Mouse (Mus musculus) midbrain, embryonic 11.5 days (tissue): Measurements from ENCODE around the gene Gm49383. TPM values are rescaled to one million over a fixed set of nuclear protein-coding genes. Genes with fewer than 3 reads are reported as not detected.

Experiments
- ATAC-seq: fragments of 200-750 bp; cut with Nextera tagmentation; 2 replicates; pipeline ENCODE4 v1.8.0; 2017; ENCODE audit warnings: moderate TSS enrichment, moderate library complexity; ENCODE audit not compliant: low FRiP score
- DNase-seq: peaks from one replicate; pipeline ENCODE4 v3.0.0; 2015; ENCODE audit warnings: low spot score; ENCODE audit errors: missing footprints
- H3K27ac ChIP-seq: fragments of 300-500 bp; sonication (generic); 2 replicates; pipeline ENCODE4 v1.5.1; 2014; ENCODE audit warnings: low read depth, low read length
- H3K27me3 ChIP-seq: fragments of 300-500 bp; sonication (generic); 2 replicates; pipeline ENCODE4 v1.6.1; 2014; ENCODE audit warnings: mild to moderate bottlenecking, low read length, moderate library complexity, mixed read lengths; ENCODE audit not compliant: control insufficient read depth, insufficient read depth
- H3K36me3 ChIP-seq: fragments of 300-500 bp; sonication (generic); 2 replicates; pipeline ENCODE4 v1.6.1; 2014; ENCODE audit warnings: mild to moderate bottlenecking, low read length, moderate library complexity, mixed read lengths; ENCODE audit not compliant: control insufficient read depth, insufficient read depth
- H3K4me1 ChIP-seq: fragments of 300-500 bp; sonication (generic); 2 replicates; pipeline ENCODE4 v1.6.1; 2014; ENCODE audit warnings: low read length; ENCODE audit not compliant: control insufficient read depth, insufficient read depth
- H3K4me2 ChIP-seq: fragments of 300-500 bp; sonication (generic); 2 replicates; pipeline ENCODE4 v1.6.1; 2014; ENCODE audit warnings: mild to moderate bottlenecking, moderate library complexity
- H3K4me3 ChIP-seq: fragments of 300-500 bp; sonication (generic); 2 replicates; pipeline ENCODE4 v1.5.1; 2014; ENCODE audit warnings: low read depth, low read length
- H3K9ac ChIP-seq: fragments of 300-500 bp; sonication (generic); 2 replicates; pipeline ENCODE4 v1.6.1; 2014; ENCODE audit warnings: low read length
- H3K9me3 ChIP-seq: fragments of 300-500 bp; sonication (generic); 2 replicates; pipeline ENCODE4 v1.6.1; 2016; ENCODE audit warnings: low read length; ENCODE audit not compliant: control insufficient read depth
- WGBS: fragments of 180-500 bp; shearing (Covaris S2); extraction: QIAGEN DNeasy Blood & Tissue Kit; methylation state at CpG from one replicate; pipeline ENCODE4 v1.1.7; 2014; 5-methylcytosine and 5-hydroxymethylcytosine counted together
- polyA plus RNA-seq: library from polyadenylated mRNA; unstranded; fragments of >200 nt; fragmentation: Nextera tagmentation; extraction: Ambion mirVana; gene quantifications from 2 replicates; pipeline ENCODE4 v1.2.1, GENCODE M21; 2014

The Gm49383 gene
- polyA plus RNA-seq, 1 experiment from 2014 or later: 38.9 TPM

DNA sequence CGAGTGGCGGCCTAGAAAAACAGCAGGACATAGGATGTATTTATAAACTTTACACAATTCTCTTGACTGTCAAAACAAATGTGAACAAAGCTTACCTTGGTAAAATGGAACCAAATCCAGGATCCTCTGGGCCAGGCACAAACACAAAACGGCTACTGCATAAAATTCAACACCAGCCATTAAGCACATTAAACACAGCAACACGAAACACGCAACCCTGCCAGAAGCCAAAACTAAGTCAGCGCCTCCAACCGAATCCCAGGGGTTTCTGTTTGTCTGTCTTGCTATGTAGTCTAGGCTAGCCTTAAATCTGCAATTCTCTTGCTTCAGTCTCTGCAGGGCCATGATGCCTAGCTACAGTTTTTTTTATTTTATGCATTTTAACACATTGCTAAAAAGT lies 11.0 kb upstream of the Gm49383 start:
- Histone ChIP-seq H3K9ac (no peak overlapping the region), H3K27me3 (no peaks in the 10 kb centered on the region), H3K27ac (no peak overlapping the region), H3K36me3 (peaks cover 14% of the 10 kb centered on the region), H3K9me3 (no peaks in the 10 kb centered on the region), H3K4me3 (no peak overlapping the region), H3K4me1 (no peaks in the 10 kb centered on the region), H3K4me2 (no peak overlapping the region)
- DNase-seq (peak; percentile 78), ATAC-seq (no peak)
- WGBS: 97% methylated on average over 7 of the region's 7 CpGs

DNA sequence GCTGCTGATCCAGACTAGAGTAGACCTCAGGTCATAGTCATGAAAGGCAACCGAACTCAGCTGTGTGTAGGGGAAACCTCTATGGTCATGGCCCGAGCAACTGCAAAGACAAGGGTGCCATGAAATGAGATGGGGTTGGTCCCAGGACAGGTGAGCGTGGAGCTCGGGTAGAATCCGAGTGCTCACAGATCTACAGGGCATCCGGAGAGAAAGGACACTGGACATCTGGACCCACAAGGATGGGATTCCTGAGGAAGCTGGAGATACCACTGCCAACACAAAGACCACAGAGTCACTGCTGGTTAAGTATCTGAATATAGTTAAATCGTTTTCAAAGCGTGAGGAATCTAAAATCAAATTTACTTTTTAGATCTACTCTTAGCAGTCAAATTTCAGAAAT lies 10.5 kb upstream of the Gm49383 start:
- 95% methylated on average over 8 of the region's 8 CpGs for WGBS
- H3K36me3 ChIP-seq: peaks cover 13% of the 10 kb centered on the region
- no peak overlapping the region for H3K4me3 ChIP-seq
- H3K9me3 ChIP-seq: no peaks in the 10 kb centered on the region
- H3K27ac ChIP-seq: no peak overlapping the region
- H3K9ac ChIP-seq: no peak overlapping the region
- ATAC-seq (no peak), DNase-seq (peak; percentile 66)
- H3K27me3 ChIP-seq: no peaks in the 10 kb centered on the region
- no peaks in the 10 kb centered on the region for H3K4me1 ChIP-seq
- no peak overlapping the region for H3K4me2 ChIP-seq

DNA sequence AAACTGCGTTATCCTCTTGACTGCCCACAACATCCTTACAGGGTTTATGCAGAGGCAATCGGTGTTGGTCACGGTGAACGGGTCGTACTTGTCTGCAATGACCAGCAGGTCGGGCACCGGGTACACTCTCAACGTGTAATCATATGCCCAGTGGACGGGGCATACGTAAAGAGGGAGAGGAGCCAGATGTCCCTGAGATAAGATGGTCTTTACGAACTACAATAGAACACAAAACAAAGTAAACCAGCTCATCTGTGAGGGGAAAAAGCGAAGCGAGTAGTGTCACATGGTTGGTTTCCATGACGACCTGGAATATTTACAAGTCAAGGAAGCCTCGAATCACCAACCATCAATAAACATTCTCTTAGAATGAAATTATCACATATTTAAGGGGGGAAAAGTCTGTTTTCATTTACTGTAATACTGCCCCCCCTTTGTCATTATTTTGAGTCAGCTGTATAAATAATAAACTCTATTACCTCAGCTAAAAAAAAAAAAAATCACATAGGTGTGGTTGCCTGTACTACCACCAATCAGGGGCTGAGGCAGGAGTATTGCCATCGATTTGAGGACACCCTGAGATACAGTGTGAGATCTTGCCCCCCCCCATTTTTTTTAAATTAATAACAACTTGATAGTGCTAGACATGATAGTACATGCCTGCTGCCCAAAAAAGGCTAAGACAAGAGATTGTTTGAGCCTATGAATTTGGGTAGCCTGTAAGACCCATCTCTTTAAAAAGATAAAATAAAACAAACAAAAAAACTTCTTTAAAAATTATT lies 7.3 kb upstream of the Gm49383 start, which contains the start of gene Gm49384:
Gm49384 (minus strand) TSS at position 216 of the 782 bp plus-strand sequence.
- 76% methylated on average over 16 of the region's 16 CpGs for WGBS
- ATAC-seq (peak; percentile 52; the same call in 1 of the 2 replicates), DNase-seq (peak; percentile 83)
- Histone ChIP-seq H3K4me1 (no peaks in the 10 kb centered on the region), H3K9me3 (no peaks in the 10 kb centered on the region), H3K27me3 (no peaks in the 10 kb centered on the region), H3K27ac (no peak within 1 kb of the TSS), H3K9ac (no peak within 1 kb of the TSS), H3K4me2 (no peak within 1 kb of the TSS), H3K36me3 (peaks cover 11% of the 10 kb centered on the region; the same call in 1 of the 2 replicates), H3K4me3 (no peak within 1 kb of the TSS)

DNA sequence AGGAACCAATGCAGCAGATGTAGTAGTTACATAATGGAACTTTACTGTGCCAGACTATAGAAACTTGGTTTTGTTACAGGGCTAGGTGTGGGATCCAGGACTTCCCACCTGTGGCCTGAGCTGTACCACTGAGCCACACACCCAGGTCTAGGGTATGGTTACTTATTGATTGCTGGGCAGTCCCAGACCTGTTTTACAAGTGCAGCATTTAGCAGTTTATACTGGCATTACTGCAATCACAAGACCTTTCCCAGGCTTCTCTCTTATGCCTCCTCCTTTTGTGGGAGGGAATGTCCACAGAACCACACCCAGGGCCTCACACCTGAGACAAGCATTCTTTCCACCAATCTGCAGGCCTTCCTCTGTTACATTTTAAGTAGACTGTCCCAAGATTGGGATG lies 2.1 kb upstream of the Gm49383 start:
- Histone ChIP-seq H3K4me3 (no peak overlapping the region), H3K27me3 (no peaks in the 10 kb centered on the region)

DNA sequence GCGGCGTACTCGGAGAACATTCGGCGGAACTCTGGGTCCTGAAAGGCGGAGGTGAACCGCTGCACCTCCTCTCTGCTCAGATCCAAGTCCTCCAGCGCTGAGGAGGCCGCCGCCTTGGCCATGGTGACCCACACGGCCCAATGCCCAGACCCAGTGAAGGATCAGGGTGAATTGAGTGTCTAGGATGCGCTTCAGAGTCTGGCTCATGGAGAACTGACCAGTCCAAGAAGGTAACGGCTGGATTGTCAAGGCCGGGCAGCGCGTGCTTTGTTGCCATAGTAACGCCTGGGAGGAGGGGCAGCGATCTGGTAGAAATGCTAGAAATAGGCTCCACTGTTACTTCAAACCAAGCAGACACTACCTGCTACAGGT lies 1.2 kb upstream of the Gm49383 start, which contains the start of gene Dnaaf2:
Dnaaf2 (minus strand) TSS at position 266 of the 372 bp plus-strand sequence.
- peak; percentile 67 for ATAC-seq

More for the DNA sequence above, 2.1 kb upstream of the Gm49383 start:
- ATAC-seq (no peak), DNase-seq (peak; percentile 64)
- Histone ChIP-seq H3K4me2 (no peak overlapping the region), H3K36me3 (peaks cover 8% of the 10 kb centered on the region; the same call in 1 of the 2 replicates), H3K9me3 (no peaks in the 10 kb centered on the region), H3K9ac (no peak overlapping the region), H3K4me1 (peaks cover 15% of the 10 kb centered on the region), H3K27ac (no peak overlapping the region)

DNA sequence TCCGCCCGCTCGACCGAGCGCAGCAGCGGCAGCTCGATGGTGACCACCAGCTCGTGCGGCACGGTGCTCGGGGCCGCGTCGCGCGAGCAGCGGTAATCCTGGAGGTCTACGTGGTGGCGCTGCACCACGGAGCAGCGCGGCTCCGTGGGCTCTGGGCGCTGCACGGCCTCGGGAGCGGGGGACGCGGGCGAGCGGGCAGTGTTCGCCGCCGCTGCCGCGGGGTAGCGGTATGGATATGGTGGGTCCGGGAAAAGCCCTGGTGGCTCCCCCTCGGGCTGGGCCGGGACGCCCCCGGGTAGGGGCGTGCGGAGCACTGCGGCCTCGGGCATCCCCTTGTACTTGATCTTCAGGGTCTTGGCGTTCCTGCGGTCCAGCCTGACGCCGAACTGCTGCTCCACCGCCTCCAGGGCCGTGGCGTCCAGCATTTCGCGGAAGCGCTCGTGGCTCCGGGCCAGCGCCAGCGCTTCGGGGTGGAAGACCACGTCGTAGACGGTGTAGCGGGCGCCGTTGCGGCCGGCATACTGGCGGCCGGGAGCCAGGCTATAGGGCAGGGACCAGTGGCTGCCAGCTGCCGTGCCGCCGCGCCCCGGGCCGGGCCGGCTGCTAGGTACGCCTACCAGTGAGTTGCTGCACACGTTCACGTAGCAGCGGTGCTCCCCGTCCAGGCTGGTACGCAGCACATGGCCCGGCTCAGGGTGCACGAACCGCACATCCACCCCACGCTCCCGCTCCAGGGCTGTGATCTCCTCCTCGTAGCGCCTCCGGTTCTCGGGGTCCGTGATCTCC lies 667 bp upstream of the Gm49383 start:
- Histone ChIP-seq H3K9ac (peak overlapping the region; percentile 89), H3K4me2 (peak overlapping the region; percentile 98), H3K27me3 (no peaks in the 10 kb centered on the region), H3K9me3 (no peaks in the 10 kb centered on the region), H3K27ac (peak overlapping the region; percentile 79), H3K4me3 (peak overlapping the region; percentile 93), H3K36me3 (peaks cover 6% of the 10 kb centered on the region; the same call in 1 of the 2 replicates), H3K4me1 (peaks cover 15% of the 10 kb centered on the region)
- under 1% methylated on average over 94 of the region's 94 CpGs for WGBS
- peak; percentile 80 for ATAC-seq
- DNase-seq: peak; percentile 97

More for the DNA sequence above, 1.2 kb upstream of the Gm49383 start, which contains the start of gene Dnaaf2:
- Histone ChIP-seq H3K4me1 (peaks cover 15% of the 10 kb centered on the region), H3K4me2 (peak within 1 kb of the TSS; percentile 98), H3K9me3 (no peaks in the 10 kb centered on the region), H3K9ac (peak within 1 kb of the TSS; percentile 89), H3K27me3 (no peaks in the 10 kb centered on the region), H3K4me3 (peak within 1 kb of the TSS; percentile 93), H3K36me3 (peaks cover 6% of the 10 kb centered on the region; the same call in 1 of the 2 replicates), H3K27ac (peak within 1 kb of the TSS; percentile 79)
- 1% methylated on average over 18 of the region's 18 CpGs for WGBS
- peak; percentile 97 for DNase-seq

DNA sequence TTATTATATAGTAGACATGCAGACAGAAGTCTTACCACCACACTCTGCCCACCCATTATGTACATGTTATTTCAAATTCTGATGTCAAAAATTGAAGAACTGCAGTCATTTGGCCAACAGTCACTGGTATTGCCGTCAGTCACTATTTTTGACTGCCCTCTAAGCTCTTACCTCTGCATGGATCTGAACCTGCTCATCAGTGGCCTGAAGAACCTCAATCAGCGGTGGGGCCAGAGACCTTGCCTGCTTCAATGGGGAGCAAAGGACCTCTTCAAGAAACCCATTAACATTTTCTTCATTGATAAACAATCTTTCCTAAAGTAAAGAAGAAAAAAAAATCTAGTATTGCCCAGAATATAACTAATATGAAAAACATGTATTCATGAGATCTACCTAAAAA lies 4.3 kb downstream of the Gm49383 start:
- Histone ChIP-seq H3K27ac (no peak overlapping the region), H3K9ac (no peak overlapping the region), H3K27me3 (no peaks in the 10 kb centered on the region), H3K4me3 (no peak overlapping the region), H3K4me1 (peaks cover 4% of the 10 kb centered on the region; the same call in 1 of the 2 replicates), H3K36me3 (0 out of 2 replicates have a peak, but pooled peaks cover 10% of the 10 kb centered on the region), H3K4me2 (no peak overlapping the region), H3K9me3 (no peaks in the 10 kb centered on the region)
- no peak for ATAC-seq
- 94% methylated on average over 2 of the region's 2 CpGs for WGBS
- DNase-seq: no peak

DNA sequence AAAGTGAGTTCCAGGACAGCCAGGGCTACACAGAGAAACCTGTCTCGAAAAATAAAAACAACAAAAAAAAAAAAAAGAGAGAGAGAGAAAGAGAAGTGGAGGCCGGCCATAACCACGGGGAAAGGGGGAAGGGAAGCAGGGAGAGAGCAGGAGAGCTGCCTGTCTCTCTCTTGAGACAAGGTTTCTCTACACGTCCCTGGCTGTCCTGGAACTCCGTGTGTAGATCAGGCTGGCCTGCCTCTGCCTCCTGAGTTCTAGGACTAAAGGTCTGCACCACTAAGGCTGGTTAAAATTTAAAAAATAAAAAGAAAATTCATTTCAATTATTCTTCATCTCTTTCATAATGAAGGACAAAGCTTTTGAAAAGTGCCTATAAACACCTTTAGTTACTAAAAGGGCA lies 5.5 kb downstream of the Gm49383 start:
- DNase-seq (peak; percentile 69), ATAC-seq (no peak)
- no peak overlapping the region for H3K27ac ChIP-seq
- 91% methylated on average over 5 of the region's 5 CpGs for WGBS
- H3K4me1 ChIP-seq: peaks cover 8% of the 10 kb centered on the region; the same call in 1 of the 2 replicates
- no peaks in the 10 kb centered on the region for H3K9me3 ChIP-seq
- H3K36me3 ChIP-seq: 0 out of 2 replicates have a peak, but pooled peaks cover 10% of the 10 kb centered on the region
- no peak overlapping the region for H3K9ac ChIP-seq
- H3K27me3 ChIP-seq: no peaks in the 10 kb centered on the region
- H3K4me2 ChIP-seq: no peak overlapping the region
- no peak overlapping the region for H3K4me3 ChIP-seq
